Mouse (Mus musculus): Measurements from ENCODE around the gene Pbx1.

DNA sequence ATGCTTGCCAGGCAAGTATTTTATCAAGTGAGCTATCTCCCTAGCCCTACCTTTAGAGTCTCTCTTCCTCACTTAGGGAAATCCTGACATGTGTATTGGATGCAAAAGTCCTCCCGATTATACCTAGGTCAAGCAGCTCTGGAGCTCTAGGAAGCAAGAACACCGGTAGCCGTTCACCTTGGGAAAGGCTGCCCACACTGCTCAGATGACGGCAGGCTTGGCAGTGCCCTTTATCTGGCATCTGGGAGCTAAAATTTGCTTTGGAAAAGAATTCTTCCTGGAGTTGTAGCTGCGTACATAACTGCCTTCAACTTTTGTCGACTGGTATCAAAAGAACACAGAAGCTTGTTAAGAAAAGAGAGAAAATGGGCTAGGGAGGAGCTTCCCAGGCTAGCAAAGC lies 37.5 kb downstream of the Pbx1 start:
- TF ChIP-seq GATA1 (IDR thresholded peaks at IDR 0.05; ENCODE audit: borderline replicate concordance, low read length), result no peak
- TF ChIP-seq FLI1 (IDR thresholded peaks at IDR 0.05; ENCODE audit: low read length), result no peak
